Mouse (Mus musculus) brain, embryonic 14.5 days (tissue): ENCODE measurements around the gene Sim2. TPM values are rescaled to one million over a fixed set of nuclear protein-coding genes. Genes with fewer than 3 reads are reported as not detected.
A peak's percentile ranks its signal among the peaks of the same experiment; 100 is the strongest.

Experiments
- DNase-seq: peaks from one replicate; pipeline ENCODE4 v3.0.0-alpha.2; 2011; ENCODE audit warnings: low read depth
- CTCF ChIP-seq: fragments of 200-500 bp; IDR thresholded peaks from 2 replicates; pipeline ENCODE4 v1.5.1; 2012; ENCODE audit warnings: inconsistent platforms, mild to moderate bottlenecking, moderate library complexity, borderline replicate concordance; ENCODE audit not compliant: insufficient read depth, insufficient read length; ENCODE audit errors: extremely low read depth
- POLR2A ChIP-seq: fragments of 200-500 bp; IDR thresholded peaks from 2 replicates; pipeline ENCODE4 v1.6.1; 2012; ENCODE audit warnings: mild to moderate bottlenecking, inconsistent platforms, borderline replicate concordance; ENCODE audit not compliant: poor library complexity, insufficient read depth, insufficient read length, severe bottlenecking; ENCODE audit errors: extremely low read depth
- polyA plus RNA-seq: library from polyadenylated mRNA; depleted of rRNA; stranded (reverse); fragments of >200 nt; gene quantifications from 2 replicates; pipeline ENCODE4 v1.2.3, GENCODE M21; 2012

The Sim2 gene
- polyA plus RNA-seq, 1 experiment: 0.81 TPM

DNA sequence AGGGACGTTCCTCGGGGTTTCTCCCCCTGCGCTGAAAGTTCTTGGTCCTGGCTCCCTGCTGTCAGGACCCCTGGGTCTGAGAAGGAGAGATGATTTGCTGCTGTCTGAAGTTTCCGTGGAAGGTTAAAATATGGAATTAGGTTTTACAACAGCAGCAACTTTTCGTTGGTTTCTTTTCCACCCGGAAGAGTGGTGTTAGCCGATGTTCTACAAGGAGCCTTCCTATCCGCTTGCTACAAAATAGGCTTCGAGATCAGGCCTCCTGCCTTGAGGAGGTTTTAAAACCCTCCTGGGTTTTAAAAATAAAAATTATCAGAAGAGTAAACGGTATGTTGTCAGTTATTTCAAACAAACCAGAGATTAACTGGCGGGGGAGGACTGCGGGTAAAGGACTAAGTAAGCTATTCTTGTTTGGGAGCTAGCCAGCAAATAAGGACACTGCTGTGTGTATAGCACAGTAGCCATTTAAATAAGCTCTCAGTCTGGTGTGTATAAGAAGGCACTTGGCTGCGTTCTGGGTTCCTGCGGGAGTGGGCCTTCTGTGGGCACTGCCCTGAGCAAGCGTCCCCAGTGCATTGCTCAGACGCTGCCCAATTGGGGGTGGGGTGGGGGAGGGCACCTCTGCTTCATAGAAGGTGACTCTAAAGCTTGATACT lies 3.0 kb downstream of the Sim2 start:
- TF ChIP-seq POLR2A (no peak), CTCF (no peak)
- DNase-seq: no peak

- TF ChIP-seq POLR2A (no peak), CTCF (no peak)
- DNase-seq: no peak
These were observed 3.6 kb downstream of the Sim2 start for GRCm38 (mm10) chr16:94088226-94088748.

DNA sequence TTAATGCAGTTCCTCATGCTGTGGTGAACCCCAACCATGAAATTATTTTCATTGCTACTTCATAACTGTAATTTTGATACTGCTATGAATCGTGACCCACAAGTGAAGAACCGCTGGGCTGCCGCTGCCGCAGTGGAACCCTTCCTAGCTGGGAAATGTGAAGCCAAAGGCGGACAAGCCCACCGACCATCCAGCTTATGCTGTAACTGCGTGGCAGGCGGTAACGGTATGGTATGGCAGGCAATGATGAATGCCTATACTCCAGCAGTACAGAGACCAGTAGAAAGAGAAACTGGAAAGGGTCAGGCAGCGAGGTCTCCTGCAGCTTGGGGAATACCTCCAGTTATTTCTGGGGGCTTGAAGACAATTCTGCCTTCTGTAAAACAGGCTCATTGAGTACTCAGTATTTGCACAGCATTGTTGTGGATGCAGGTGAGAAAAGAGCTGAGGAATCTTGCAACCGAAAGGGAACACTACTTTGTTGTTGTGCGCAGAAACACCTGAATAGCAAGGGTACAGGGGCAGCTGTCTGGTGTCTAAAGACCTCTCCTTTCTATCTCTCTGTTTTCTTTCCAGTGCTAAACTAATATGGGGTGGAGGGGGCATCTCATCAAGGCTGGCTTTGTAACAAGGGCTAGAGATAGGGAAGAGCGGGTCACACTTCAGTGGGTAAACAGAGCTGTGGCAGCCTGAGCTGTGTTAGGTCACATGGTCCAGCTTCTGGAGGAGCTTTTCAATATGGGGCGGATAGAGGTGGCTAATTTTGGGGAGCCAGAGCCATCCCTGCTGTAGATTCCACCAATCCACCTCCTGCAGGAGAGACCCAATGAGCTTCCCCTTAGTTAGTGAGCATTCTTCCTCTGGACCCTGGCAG lies 4.3 kb downstream of the Sim2 start:
- DNase-seq: no peak
- TF ChIP-seq POLR2A (no peak), CTCF (no peak)

GRCm38 (mm10) chr16:94092511-94093150 lies 7.9 kb downstream of the Sim2 start:
- DNase-seq: no peak
- no peak for TF ChIP-seq CTCF
- TF ChIP-seq POLR2A: no peak

DNA sequence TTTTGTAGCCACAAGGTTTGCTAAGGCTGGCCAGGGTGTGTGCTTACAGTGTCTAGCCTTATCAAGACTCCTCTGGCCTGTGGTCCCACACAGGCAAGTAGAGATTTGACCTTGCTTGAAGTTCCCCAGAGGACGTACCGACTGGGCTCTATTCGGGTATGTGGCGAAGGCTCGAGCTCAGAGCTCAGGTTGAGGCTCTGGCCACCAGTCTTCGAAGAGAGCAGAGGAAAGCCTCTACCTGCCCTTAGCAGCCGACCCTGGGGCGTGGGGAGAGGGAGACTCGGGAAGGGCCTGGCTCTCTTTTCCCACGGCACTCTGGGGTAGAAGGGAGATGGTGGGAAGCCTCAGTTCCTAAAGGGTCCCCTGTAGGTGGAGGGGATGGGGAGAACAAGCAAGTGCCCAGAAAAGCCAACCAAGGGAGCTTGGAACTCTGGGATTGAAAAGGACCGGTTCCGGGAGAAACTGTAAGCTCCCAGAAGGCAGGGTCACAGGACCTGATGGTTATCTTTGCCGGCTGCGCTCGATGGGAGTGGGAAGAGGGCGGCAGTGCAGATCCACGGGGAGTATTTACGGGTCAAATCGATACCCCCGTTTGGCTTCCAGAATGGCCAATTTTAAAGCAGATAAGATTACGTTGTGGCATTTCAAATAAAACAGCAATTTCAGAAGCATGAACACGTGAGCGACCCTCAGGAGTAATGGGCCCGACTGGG lies 8.6 kb downstream of the Sim2 start:
- TF ChIP-seq CTCF: no peak
- TF ChIP-seq POLR2A: no peak
- DNase-seq: no peak

- no peak for TF ChIP-seq POLR2A
- TF ChIP-seq CTCF: no peak
- no peak for DNase-seq
These were observed 9.7 kb downstream of the Sim2 start for GRCm38 (mm10) chr16:94094251-94095108.

DNA sequence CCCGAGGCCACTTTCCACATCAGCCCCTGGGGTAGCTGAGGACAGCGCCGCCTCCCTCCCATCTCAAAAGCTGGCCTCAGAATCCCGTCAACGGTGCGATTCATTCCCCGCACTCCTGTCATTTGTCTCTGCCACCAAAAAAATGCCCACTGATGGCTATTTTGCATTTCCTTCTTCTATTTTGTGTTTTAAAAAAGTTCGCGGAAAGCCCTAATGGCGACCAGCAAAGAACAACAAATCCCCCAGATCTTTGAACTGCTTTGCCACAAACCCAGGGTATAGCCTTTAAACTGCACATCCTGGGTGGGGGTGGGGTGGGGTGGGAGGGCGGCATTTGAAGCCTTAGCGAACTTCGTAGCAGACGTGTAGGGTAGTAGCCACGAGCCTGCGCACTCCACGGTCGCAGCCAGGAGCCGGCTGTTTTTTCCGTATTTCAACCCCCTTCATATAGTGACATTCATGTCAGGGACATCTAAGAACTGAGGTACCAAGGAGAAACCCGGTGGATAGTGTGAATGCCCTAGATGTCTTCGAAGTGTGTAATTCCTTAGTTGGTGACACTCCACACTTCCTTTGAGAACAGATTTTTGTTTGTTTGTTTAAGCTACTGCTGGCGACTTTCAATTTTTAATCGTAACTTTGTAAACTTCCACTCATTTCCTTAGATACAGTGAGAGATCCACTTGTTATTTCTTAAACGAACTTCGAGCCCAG lies 10.5 kb downstream of the Sim2 start:
- no peak for TF ChIP-seq POLR2A
- no peak for TF ChIP-seq CTCF
- DNase-seq: peak; percentile 54

DNA sequence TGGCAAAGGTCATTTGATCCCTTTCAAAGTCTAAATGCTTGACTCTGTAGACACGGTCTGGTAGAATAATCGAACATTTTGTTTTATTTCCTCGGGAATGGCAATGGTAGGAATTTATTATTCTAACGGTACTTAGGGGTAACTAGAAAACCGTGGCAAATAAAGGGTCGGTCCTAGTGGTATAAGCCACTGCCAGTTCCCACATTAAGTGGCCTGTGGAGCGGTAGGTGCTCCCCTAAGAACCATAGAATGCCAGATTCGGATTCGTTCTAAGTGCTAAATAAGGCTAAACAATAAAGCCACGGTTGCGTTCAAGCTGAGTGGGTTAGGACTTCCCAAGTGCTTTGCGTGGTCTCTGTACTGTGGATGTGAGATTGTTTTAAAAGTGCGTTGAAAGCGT lies 11.7 kb downstream of the Sim2 start:
- peak; percentile 39 for DNase-seq

DNA sequence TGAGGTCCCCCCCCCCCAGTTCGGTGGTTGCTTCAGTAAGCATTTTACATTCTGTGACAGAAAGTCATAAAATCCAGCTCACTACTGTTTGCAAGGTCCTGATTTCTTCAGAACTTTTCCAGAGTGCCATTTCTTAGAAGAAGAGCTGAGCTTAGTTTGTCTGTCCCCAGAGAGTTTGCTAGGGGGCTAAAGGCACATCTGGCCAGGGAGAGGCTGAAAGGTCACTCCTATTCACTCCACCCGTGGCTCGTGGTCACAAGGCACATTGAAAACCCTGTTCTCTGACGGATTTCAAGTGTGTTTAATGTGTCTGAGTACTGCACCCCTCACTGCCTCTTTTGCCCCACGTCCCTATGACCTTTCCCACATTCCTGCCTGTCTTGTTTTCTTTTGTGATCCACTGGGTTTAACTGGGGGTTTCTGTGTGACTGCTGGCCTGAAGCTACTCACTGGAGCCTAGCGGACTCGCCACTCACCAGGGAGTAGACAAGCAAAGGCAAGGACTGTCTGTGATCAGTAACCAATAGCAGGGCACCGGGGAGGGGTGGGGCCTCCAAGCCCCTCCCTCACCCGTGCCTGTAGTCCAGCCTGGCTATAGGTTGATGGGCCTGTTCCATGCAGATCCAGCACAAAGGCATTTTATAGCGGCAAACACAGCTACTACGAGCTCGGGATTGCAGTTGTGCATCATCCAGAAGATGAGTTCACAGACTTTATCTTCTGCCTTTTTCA lies 13.2 kb downstream of the Sim2 start:
- TF ChIP-seq CTCF (no peak), POLR2A (no peak)
- DNase-seq: no peak

More for the DNA sequence above, 11.7 kb downstream of the Sim2 start:
- TF ChIP-seq CTCF (no peak), POLR2A (no peak)
